Mouse (Mus musculus) erythroid progenitor cell, adult 5-6 weeks (primary cell): Measurements from ENCODE around the gene Aldh2. TPM values are rescaled to one million over a fixed set of nuclear protein-coding genes. Genes with fewer than 3 reads are reported as not detected.

ENCODE experiments used
- ATAC-seq: replicated peaks from 2 replicates; pipeline ENCODE4 v1.8.0; 2016; ENCODE audit warnings: moderate number of reproducible peaks, mild to moderate bottlenecking, moderate TSS enrichment, inconsistent platforms; ENCODE audit not compliant: poor library complexity, low FRiP score, severe bottlenecking
- total RNA-seq, 2 experiments: library from RNA; stranded (forward) in 1 of 2; stranded (reverse) in 1 of 2; fragments of 150-400 nt in 1 of 2; fragments of 186-747, 209-891 nt in 1 of 2; gene quantifications; 2 replicates each; pipeline versions ENCODE4 v1.2.3 to v1.2.4; 2015 to 2017; ENCODE audit warnings: low replicate concordance in 2 of 2

The Aldh2 gene
- total RNA-seq, 2 experiments from 2014 or later = 47.4 to 49.1 TPM

DNA sequence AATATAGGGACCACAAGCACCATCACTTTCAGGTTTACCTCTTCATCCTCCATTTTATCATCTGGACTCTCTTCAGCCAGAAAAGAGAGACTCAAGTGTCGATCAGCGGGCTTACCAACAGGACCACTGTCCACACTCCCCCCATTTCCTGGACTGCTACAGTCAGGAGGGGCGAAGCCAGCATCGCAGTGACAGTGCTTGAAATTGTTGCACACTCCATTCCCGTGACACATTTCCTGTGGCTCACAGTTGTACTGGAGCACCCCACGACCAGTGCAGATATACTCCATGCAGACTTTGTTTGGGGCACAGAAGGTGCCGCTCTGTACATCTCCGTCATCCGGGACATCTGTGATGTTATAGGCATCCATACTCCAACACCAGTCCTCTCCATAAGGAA is 74.6 kb downstream of the Aldh2 start:
- no peak for ATAC-seq

Other genes starting within 250 kb of the Aldh2 start
- 23.1 and 29.3 TPM in 2 replicates for gene Trafd1, start 208.2 kb downstream of the Aldh2 start, total RNA-seq (2015; ENCODE audit: low replicate concordance)
- gene Trafd1, start 208.2 kb downstream of the Aldh2 start, total RNA-seq (2017; ENCODE audit: low replicate concordance) = 11.1 and 21.4 TPM in 2 replicates
- 5.9 and 6.5 TPM in 2 replicates for gene Naa25, start 195.9 kb downstream of the Aldh2 start, total RNA-seq (2015; ENCODE audit: low replicate concordance)
- gene Naa25, start 195.9 kb downstream of the Aldh2 start, total RNA-seq (2017; ENCODE audit: low replicate concordance) = 3.9 and 9.2 TPM in 2 replicates
- gene Tmem116, start 141.9 kb downstream of the Aldh2 start, total RNA-seq (2015; ENCODE audit: low replicate concordance) = not detected in 2 replicates
- 0.26 TPM in 1 of 2 replicates, not detected in the other for gene Tmem116, start 141.9 kb downstream of the Aldh2 start, total RNA-seq (2017; ENCODE audit: low replicate concordance)
- 37.1 and 50.3 TPM in 2 replicates for gene Erp29, start 141.3 kb downstream of the Aldh2 start, total RNA-seq (2015; ENCODE audit: low replicate concordance)
- 118 and 141 TPM in 2 replicates for gene Erp29, start 141.3 kb downstream of the Aldh2 start, total RNA-seq (2017; ENCODE audit: low replicate concordance)
- not detected in 2 replicates for gene Adam1b, start 90.4 kb downstream of the Aldh2 start, total RNA-seq (2015; ENCODE audit: low replicate concordance)
- not detected in 2 replicates for gene Adam1b, start 90.4 kb downstream of the Aldh2 start, total RNA-seq (2017; ENCODE audit: low replicate concordance)
- gene Adam1a, start 48.3 kb downstream of the Aldh2 start, total RNA-seq (2015; ENCODE audit: low replicate concordance) = 2.9 and 3.2 TPM in 2 replicates
- 2.2 and 3.7 TPM in 2 replicates for gene Adam1a, start 48.3 kb downstream of the Aldh2 start, total RNA-seq (2017; ENCODE audit: low replicate concordance)
- gene Gm42878, start 48.3 kb downstream of the Aldh2 start, total RNA-seq (2015; ENCODE audit: low replicate concordance) = not detected in 2 replicates
- gene Gm42878, start 48.3 kb downstream of the Aldh2 start, total RNA-seq (2017; ENCODE audit: low replicate concordance) = 0.08 TPM in 1 of 2 replicates, not detected in the other
- gene Mapkapk5, start 47.9 kb downstream of the Aldh2 start, total RNA-seq (2015; ENCODE audit: low replicate concordance) = 117 and 163 TPM in 2 replicates
- 88.9 and 113 TPM in 2 replicates for gene Mapkapk5, start 47.9 kb downstream of the Aldh2 start, total RNA-seq (2017; ENCODE audit: low replicate concordance)
- 0.42 and 4.0 TPM in 2 replicates for gene Acad12, start 25.1 kb upstream of the Aldh2 start, total RNA-seq (2015; ENCODE audit: low replicate concordance)
- 0.23 and 0.26 TPM in 2 replicates for gene Acad12, start 25.1 kb upstream of the Aldh2 start, total RNA-seq (2017; ENCODE audit: low replicate concordance)
- gene Acad10, start 66.7 kb upstream of the Aldh2 start, total RNA-seq (2015; ENCODE audit: low replicate concordance) = not detected in 2 replicates
- 0.26 and 2.1 TPM in 2 replicates for gene Acad10, start 66.7 kb upstream of the Aldh2 start, total RNA-seq (2017; ENCODE audit: low replicate concordance)
- gene Brap, start 66.7 kb upstream of the Aldh2 start, total RNA-seq (2015; ENCODE audit: low replicate concordance) = 24.7 and 26.3 TPM in 2 replicates
- 35.5 and 64.2 TPM in 2 replicates for gene Brap, start 66.7 kb upstream of the Aldh2 start, total RNA-seq (2017; ENCODE audit: low replicate concordance)
- gene Atxn2, start 117.5 kb upstream of the Aldh2 start, total RNA-seq (2015; ENCODE audit: low replicate concordance) = 171 and 190 TPM in 2 replicates
- 170 and 182 TPM in 2 replicates for gene Atxn2, start 117.5 kb upstream of the Aldh2 start, total RNA-seq (2017; ENCODE audit: low replicate concordance)
- gene Sh2b3, start 243.8 kb upstream of the Aldh2 start, total RNA-seq (2015; ENCODE audit: low replicate concordance) = 12.2 and 14.1 TPM in 2 replicates
- 4.4 and 4.6 TPM in 2 replicates for gene Sh2b3, start 243.8 kb upstream of the Aldh2 start, total RNA-seq (2017; ENCODE audit: low replicate concordance)